Mouse (Mus musculus) hematopoietic stem cell, adult 5-6 weeks (primary cell): ENCODE results near the gene Wdr70. TPM values are rescaled to one million over a fixed set of nuclear protein-coding genes. Genes with fewer than 3 reads are reported as not detected.

Source experiments
- ATAC-seq, 2 experiments: fragments of 125-278 bp in 1 of 2; replicated peaks in 1 of 2; 2 replicates each; pipeline ENCODE4 v1.8.0; 2016 to 2017; ENCODE audit warnings: inconsistent platforms in 2 of 2, mild to moderate bottlenecking in 2 of 2, moderate number of reproducible peaks in 2 of 2, low read depth in 1 of 2, moderate TSS enrichment in 1 of 2; ENCODE audit not compliant: low FRiP score in 2 of 2, poor library complexity in 2 of 2, severe bottlenecking in 2 of 2, insufficient read depth in 1 of 2, low TSS enrichment in 1 of 2
- total RNA-seq: library from RNA; stranded (forward); fragments of 172-1452, 232-1000 nt; gene quantifications from 2 replicates; pipeline ENCODE4 v1.2.3, GENCODE M21; 2017

Gene Wdr70
- total RNA-seq, 1 experiment from 2014 or later, result 66.3 TPM

DNA sequence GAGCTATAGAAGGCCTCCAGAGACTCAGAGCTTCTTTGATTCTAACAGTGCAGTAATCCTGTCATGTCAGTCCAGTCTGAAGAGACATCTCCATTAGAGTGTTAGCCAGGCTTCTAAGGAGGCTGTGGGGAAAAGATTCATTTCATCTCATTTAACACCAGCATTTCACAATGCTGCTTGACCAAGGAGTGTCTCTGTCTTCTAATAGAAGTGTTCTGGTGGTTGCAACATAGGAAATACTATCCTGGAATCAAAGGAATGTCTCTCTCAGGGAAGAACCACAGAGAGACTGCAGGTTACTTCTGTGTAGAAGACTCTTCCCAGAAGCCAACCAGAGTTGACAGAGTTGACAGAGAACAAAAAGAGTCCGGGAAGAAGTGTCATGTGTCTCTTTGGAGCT is 257.3 kb downstream of the Wdr70 start:
- no peak for ATAC-seq

DNA sequence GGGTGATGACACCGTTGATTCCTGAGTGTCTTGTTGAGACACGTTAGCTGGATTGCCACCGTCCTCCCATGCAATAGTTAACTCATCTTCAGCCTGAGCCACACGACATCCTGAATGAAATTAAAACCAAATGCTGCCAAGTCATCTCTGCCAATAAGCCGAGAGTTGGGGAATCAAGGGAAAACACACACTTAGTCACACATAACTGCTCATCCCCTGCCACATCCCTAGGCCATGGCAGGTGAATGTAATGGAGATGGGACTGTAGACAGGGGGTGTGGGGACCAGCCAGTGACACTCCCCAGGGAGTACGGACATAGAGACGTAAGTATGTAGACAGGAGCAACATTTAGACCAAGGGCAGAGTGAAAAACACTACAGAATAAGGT is 260.1 kb downstream of the Wdr70 start:
- ATAC-seq, result no peak

GRCm38 (mm10) chr15:7838060-7838920 is 260.7 kb downstream of the Wdr70 start:
- ATAC-seq, result no peak

GRCm38 (mm10) chr15:7835404-7835803 is 263.6 kb downstream of the Wdr70 start:
- no peak for ATAC-seq

GRCm38 (mm10) chr15:7825530-7825929 is 273.5 kb downstream of the Wdr70 start:
- ATAC-seq, result no peak

GRCm38 (mm10) chr15:7823886-7824285 is 275.1 kb downstream of the Wdr70 start:
- no peak for ATAC-seq

Other genes with a start within 250 kb of the Wdr70 start
- gene Nup155, start 10.1 kb upstream of the Wdr70 start, total RNA-seq, result 53.2 and 56.9 TPM in 2 replicates
- gene Cplane1, start 69.9 kb upstream of the Wdr70 start, total RNA-seq, result 11.1 and 13.4 TPM in 2 replicates